Mouse (Mus musculus): ENCODE measurements around the gene C87414. TPM values are rescaled to one million over a fixed set of nuclear protein-coding genes. Genes with fewer than 3 reads are reported as not detected.
"Not testable (repeated sequence)": the region's sequence is repeated elsewhere in the genome, so short reads cannot be mapped to it uniquely, and the experiment has no call there.

C87414 gene
- not detected in 2 replicates for polyA plus RNA-seq (2012; rRNA removed)

- WGBS: 64% methylated on average over 1 of the region's 3 CpGs
- H3K27ac ChIP-seq (ENCODE audit: insufficient read depth, low read depth, low read length): not testable (repeated sequence)
These were observed at the start of gene C87414 for GRCm38 (mm10) chr5:93671451-93671850. TSS of gene C87414 (minus strand) at chr5:93671551.

GRCm38 (mm10) chr5:93684661-93685060 lies 13.3 kb upstream of the C87414 start:
- not testable (repeated sequence) for H3K36me3 ChIP-seq (ENCODE audit: control insufficient read depth, insufficient read depth, low read length); H3K27me3 ChIP-seq (replicated peaks; ENCODE audit: control insufficient read depth, insufficient read depth, low read length); H3K4me3 ChIP-seq (ENCODE audit: insufficient read depth, low read depth, low read length); H3K4me1 ChIP-seq (ENCODE audit: control insufficient read depth, insufficient read depth, low read length); H3K27ac ChIP-seq (ENCODE audit: insufficient read depth, low read depth, low read length)
- peak; percentile 38 for DNase-seq
- 73% methylated on average over 3 of the region's 3 CpGs for WGBS

More at GRCm38 (mm10) chr5:93671451-93671850, at the start of gene C87414:
- not testable (repeated sequence) for H3K4me3 ChIP-seq (ENCODE audit: insufficient read depth, low read depth, low read length); H3K36me3 ChIP-seq (ENCODE audit: control insufficient read depth, insufficient read depth, low read length); H3K27me3 ChIP-seq (replicated peaks; ENCODE audit: control insufficient read depth, insufficient read depth, low read length); DNase-seq; H3K4me1 ChIP-seq (ENCODE audit: control insufficient read depth, insufficient read depth, low read length)

Other genes with a start within 250 kb of the C87414 start
- gene Gm16427, start 131.4 kb downstream of the C87414 start, polyA plus RNA-seq (2012; rRNA removed): not detected in 2 replicates
- gene Gm7792, start 172.2 kb upstream of the C87414 start, polyA plus RNA-seq (2012; rRNA removed): not detected in 2 replicates

Data from kidney, adult 2 months (tissue).